Mouse (Mus musculus): ENCODE data around the gene Ilk. TPM values are rescaled to one million over a fixed set of nuclear protein-coding genes. Genes with fewer than 3 reads are reported as not detected.

Gene Ilk
- total RNA-seq, 2 experiments from 2014 or later = 79.7 to 88.1 TPM

- no peak for DNase-seq (ENCODE audit: extremely low spot score in 1 of 2, low spot score in 1 of 2)
These were observed 42.3 kb downstream of the Ilk start for GRCm38 (mm10) chr7:105778553-105779265.

DNA sequence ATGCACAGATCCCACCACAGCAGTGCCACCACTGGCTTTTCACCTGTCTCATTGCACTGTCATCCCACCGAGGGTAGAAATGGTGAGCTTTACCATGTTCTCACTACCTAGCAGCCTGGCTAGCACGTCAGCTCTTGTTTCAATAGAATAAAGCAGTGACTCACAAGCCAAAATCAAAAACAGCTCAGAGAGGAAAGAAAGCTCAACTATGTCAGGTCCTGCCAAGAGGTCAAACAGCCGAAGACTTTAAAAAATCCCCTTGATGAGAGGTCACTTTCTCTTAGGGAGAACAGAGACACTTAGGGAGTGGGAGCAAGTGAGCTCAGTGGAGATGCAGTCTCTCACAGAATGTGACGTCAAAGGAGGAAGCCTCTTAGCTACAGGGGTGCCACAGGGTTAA is 47.5 kb downstream of the Ilk start:
- no peak for DNase-seq (ENCODE audit: extremely low spot score in 1 of 2, low spot score in 1 of 2)

DNA sequence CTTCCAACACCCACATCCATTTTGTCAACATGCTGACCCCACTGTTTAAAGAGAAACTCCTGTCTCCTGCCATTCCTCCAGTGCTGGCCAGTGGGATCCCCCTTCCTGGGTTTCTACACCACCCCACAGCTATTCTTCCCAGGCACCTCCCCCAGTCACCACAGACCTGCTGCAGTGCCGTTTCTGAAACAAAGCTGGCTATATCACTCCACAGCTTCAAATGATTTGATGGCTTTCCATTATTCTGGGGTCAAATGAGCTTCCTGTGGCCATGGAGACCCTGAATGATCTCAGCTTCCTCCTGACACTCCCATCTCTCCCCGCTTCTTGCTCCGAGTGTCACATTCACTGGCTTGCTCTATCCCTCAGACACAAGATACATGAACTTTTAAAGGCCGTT is 48.2 kb downstream of the Ilk start:
- no peak for DNase-seq (ENCODE audit: extremely low spot score in 1 of 2, low spot score in 1 of 2)

DNA sequence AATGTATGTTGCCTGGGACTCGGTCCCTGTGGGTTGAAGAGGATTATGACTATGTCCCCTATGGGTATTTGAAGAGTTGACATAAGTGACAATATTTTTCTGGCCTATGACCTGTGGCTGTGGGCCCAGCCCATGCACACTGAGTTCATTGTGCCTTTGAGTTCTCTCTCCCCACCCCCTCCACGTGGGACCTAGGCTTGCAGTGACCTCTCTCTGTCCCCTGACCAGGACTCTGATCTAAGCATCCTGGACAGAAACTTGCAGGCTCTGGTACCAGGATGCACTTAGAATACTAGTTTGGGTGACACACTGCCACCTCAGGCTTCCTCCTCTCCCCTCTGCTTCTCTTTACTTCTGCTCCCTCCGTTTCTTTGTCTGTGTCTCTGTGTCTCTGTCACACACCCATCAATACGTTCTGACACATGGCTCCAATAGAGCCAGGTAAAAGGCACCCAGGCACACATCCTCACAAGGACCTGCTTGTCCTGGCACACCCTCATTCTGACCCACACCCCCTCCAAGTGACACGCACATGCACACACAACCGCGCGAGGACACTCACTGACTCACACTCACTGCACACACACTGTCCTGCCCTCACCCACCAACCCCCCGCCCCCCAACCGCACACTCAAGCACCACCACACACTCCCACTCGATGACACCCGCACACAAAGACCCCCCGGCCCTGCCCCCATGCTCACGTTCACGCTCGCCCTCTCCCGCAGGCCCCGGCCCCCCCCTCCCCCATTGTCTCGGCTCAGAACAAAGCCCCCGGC is 50.3 kb downstream of the Ilk start:
- no peak for DNase-seq (ENCODE audit: extremely low spot score in 1 of 2, low spot score in 1 of 2)

GRCm38 (mm10) chr7:105787285-105788140 is 51.1 kb downstream of the Ilk start, which contains the start of gene Dchs1:
Gene Dchs1, minus strand, starts transcription at chr7:105787654.
- no peak for DNase-seq (ENCODE audit: extremely low spot score in 1 of 2, low spot score in 1 of 2)

GRCm38 (mm10) chr7:105791147-105791546 is 54.8 kb downstream of the Ilk start:
- no peak for DNase-seq (ENCODE audit: extremely low spot score in 1 of 2, low spot score in 1 of 2)

Other genes with a start within 250 kb of the Ilk start
- gene Smpd1, start 182.2 kb upstream of the Ilk start, total RNA-seq (2021) = 10 to 100 TPM; 89.3 to 93.6 TPM
- 100 to 1,000 TPM; 371 to 404 TPM for gene Apbb1, start 154.9 kb upstream of the Ilk start, total RNA-seq (2021)
- gene Hpx, start 136.5 kb upstream of the Ilk start, total RNA-seq (2021) = not detected
- 100 to 1,000 TPM; 124 to 145 TPM for gene Trim3, start 103.0 kb upstream of the Ilk start, total RNA-seq (2021)
- gene Timm10b, start 96.5 kb upstream of the Ilk start, total RNA-seq (2021) = 10 to 100 TPM; 71.3 to 86.2 TPM
- gene Arfip2, start 96.2 kb upstream of the Ilk start, total RNA-seq (2021) = 100 to 1,000 TPM in 1 of 2 experiments, 10 to 100 TPM in 1; 94.0 to 102 TPM
- gene Gm45799, start 96.0 kb upstream of the Ilk start, total RNA-seq (2021) = 1 to 10 TPM; 8.8 to 9.6 TPM
- 1 to 10 TPM; 4.6 to 5.4 TPM for gene Dnhd1, start 85.8 kb upstream of the Ilk start, total RNA-seq (2021)
- gene Rrp8, start 793 bp downstream of the Ilk start, total RNA-seq (2021) = 10 to 100 TPM in 1 of 2 experiments, 1 to 10 TPM in 1; 9.2 to 10.7 TPM
- 100 to 1,000 TPM; 122 to 128 TPM for gene Taf10, start 7.8 kb downstream of the Ilk start, total RNA-seq (2021)
- 10 to 100 TPM; 61.4 to 61.8 TPM for gene Tpp1, start 15.6 kb downstream of the Ilk start, total RNA-seq (2021)
- gene Dchs1, start 51.1 kb downstream of the Ilk start, total RNA-seq (2021) = 10 to 100 TPM; 15.9 to 18.3 TPM
- gene Mrpl17, start 74.5 kb downstream of the Ilk start, total RNA-seq (2021) = 100 to 1,000 TPM in 1 of 2 experiments, 10 to 100 TPM in 1; 95.6 to 113 TPM
- gene Gm4070, start 217.4 kb downstream of the Ilk start, total RNA-seq (2021) = 1 to 10 TPM; 1.1 to 1.5 TPM